Mouse (Mus musculus): ENCODE results near the gene Clps.
"Not testable (repeated sequence)": the region's sequence is repeated elsewhere in the genome, so short reads cannot be mapped to it uniquely, and the experiment has no call there.

Clps gene

DNA sequence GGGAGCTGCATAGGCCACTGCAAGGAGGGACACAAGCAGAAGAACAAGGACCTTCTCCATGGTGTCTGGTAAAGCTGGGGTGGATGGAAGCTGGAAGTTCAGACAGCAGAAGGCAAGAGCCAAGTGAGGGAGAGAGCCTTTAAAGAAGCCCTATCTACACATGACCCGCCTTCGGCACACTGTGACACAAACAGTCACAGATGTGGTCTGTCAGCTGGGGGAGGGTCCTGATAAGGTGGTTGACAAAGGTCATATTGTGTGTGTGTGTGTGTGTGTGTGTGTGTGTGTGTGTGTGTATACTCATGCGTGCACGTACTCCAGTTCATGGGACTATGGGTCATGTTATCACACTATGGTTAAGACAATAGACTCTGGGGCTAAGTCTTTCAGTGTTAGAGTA is at the start of gene Clps:
Gene Clps (minus strand): TSS at position 169 of the 400 bp plus-strand sequence.
- DNase-seq (ENCODE audit: extremely low spot score, low spot score) = no peak

GRCm38 (mm10) chr17:28609543-28609942 is 49.0 kb upstream of the Clps start:
- no peak for DNase-seq (ENCODE audit: extremely low spot score, low spot score)

DNA sequence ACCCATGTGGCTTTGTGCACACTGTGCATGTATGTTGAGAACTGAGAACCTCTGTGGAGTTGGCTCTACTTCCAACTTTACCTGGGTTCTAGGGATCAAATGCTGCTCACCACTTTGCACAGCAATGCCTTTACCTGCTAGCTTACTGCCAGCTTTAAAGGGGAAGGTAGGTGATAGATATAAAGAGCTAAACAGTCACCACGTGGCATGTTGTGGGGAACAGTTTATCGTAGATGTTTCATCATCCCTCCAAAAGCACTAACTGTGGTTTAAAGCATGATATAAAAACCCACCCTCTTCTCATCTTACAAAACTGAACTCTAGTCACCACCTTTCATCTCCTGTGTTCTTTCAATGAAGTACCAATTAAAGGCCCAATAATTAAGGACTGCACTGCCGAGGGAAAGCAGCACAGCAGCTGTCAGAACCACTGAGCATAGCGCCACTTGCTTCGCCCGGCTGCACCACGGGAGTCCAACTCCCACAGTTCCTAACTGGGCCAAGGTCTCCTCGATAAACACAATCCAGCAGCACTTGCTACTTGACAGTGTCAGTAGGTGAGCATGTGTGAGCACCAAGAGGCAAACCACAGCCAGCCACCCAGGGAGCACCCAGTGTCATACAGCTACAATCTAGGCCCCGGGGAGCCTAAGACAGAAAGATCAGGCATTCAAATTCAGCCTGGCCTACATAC is 41.1 kb upstream of the Clps start:
- DNase-seq (ENCODE audit: extremely low spot score, low spot score) = no peak

DNA sequence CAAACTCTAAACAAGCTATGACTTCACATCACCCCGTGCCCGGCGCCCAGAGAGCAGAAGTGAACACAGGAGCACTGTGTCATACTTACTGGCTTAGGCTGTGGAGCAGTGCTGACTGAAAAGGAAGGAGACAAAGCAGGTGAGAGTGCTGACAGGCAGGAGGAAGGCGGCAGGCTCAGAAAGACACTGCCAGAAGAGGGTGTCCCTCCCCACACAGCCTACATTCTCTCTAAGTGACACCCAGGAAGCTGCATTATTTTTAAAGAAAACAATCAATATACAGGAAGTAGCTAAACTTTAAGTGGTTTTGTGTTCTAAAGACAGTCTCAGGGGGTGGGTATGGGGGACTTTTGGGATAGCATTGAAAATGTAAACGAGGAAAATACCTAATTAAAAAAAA is 40.2 kb upstream of the Clps start:
- no peak for DNase-seq (ENCODE audit: extremely low spot score, low spot score)

DNA sequence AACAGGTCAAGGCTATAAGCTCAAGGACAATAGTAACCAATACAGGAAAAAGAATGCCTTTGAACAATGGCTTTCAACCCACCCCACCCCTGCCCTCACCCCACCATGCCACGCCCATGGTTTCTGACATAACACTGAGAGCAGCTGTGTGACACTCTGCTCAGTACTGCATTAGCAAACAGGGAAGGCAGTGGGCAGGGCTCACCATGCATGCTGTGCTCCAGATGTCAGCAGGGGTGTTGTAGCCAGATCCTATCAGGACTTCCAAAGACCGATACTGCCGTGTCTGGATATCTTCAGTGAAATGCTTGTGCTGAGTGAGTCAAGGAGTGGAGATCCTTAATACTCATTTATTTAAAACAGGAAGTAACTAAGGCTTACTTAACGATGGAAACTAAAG is 33.4 kb upstream of the Clps start:
- no peak for DNase-seq (ENCODE audit: extremely low spot score, low spot score)

DNA sequence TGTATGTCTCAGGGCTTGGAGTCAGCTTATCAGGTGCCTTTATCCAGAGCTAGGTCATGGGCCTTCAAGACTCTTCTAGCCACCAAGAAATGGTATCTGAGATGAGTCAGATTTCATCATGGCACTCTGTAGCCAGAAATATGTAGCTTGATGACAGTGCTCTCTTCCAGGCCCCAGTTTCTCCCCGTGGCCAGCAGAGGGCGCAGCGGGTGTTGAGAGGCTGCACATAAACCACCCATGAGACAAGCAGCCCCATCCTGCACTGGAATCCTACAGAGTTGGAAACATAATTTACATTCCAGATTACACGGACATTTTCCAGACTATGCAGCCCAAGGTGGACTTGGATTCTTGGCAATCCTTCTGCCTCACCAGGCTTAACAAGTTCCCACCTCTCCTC is 32.4 kb upstream of the Clps start:
- peak; percentile 78 for DNase-seq (ENCODE audit: extremely low spot score, low spot score)

DNA sequence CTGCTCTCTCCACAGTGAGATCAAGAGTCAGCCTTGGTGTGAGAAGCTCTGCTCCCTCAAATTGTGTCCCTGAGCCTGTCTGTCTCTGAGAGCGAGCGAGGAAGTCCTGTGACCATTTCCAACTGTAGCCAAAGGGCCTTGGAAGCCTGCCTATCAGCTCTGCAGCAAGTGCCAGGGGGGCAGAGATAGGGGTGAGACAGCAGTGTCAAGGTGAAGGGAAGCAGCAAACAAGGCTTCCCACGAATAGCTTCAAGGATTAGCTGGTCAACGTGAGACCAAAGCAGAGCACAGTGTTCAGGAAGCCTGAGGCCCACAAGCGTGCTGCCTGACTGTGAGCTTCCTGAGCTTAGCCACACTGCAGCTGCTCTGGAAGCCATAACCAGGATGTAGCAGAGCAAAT is 30.9 kb upstream of the Clps start:
- DNase-seq (ENCODE audit: extremely low spot score, low spot score) = no peak

- no peak for DNase-seq (ENCODE audit: extremely low spot score, low spot score)
Measured at GRCm38 (mm10) chr17:28590596-28590995, 30.0 kb upstream of the Clps start.

DNA sequence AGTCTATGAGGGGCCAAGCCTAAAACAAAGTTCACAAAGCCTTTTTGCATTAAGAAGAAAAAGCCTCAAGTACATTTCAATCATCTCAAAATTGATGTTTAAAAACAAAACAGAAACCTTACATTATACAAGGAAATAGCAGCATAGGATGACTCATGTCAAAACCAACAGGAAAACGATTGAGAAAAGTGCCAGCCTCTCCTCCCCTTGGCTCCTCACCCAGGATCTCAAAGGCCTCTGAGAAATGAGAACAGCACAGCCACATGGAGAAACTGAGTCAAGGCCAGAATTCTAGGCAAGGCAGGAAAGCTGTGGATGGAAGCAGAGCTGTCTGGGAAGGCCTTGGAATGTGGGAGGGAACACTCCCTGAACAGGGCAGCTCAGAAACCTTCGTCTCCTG is 28.0 kb upstream of the Clps start:
- no peak for DNase-seq (ENCODE audit: extremely low spot score, low spot score)

- DNase-seq (ENCODE audit: extremely low spot score, low spot score) = no peak
Measured at GRCm38 (mm10) chr17:28586509-28586908, 25.9 kb upstream of the Clps start.

DNA sequence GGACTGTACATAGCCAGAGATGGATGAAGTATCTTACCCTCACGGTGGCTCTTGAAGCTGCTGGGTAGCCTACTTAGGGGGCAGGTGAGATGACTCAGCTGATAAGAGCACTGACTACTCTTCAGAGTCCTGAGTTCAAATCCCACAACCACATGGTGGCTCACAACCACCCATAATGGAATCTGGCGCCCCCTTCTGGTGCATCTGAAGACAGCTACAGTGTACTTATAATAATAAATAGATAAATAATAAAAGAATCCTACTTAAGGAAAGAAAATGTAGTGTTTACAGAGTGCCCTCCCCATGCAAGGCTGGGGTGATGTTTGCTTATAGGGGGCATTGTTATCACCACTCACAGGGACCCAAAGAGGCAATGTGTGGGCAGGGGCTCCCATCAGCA is 20.5 kb upstream of the Clps start:
- no peak for DNase-seq (ENCODE audit: extremely low spot score, low spot score)

DNA sequence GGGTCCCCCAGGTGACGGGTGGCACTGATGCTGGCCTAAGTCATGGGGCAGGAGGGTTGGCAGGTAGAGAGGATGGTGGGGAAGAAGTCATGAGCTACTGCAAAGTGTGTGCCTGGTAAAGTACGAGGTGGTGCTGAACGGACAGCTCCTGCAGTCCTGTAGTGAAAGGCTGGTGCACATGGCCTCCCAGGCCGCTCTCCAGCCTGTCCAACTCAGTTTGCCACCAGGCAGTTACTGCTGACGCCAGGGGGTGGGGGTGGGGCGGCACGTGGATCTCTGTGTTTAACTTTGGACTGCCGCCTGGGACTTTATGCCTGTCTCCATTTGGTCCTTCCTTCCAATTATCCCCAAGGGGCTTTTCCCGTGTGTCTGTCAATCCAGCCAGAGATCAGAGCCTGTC is 19.8 kb upstream of the Clps start:
- DNase-seq (ENCODE audit: extremely low spot score, low spot score) = peak; percentile 79

DNA sequence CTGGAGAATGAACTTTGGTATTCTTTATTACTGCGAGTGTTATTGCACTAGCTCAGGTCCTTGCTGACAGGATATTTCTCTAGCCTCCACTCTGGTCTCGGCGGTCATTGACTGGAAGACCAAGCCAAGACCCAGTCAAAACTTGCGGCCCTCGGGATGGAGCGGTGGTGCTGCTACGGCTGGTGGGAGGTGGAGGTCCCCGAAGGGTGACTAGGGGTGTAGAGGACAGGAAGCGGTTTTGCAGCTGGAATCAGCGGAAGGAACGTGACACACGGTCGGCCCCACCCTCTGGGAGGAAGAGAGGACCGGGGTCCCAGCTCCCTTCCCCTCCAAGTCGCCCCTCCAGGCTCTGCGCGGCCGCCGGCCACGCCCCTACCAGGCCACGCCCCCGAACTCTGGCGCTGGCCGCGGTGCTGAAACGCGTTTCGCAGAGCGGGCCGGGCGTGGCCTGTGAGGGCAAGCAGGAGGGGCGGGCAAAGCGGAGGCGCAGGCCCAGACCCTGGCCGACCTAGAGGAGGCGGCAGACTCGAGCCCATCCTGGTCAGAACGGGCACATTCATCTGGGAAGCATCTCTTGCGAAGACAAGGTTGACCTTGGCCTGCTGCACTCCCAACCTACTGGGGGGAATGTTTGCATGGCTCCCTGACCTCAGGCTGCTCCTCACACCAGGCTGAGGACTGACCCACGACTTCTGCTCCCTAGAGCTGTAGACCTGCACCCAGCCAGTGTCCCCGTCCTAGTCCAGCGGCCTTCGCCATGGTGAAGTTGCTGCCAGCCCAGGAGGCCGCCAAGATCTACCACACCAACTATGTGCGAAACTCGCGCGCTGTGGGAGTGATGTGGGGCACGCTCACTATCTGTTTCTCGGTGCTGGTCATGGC is 14.9 kb upstream of the Clps start, which contains the start of gene Lhfpl5:
Gene Lhfpl5 (plus strand): TSS at position 398 of the 882 bp plus-strand sequence.
- DNase-seq (ENCODE audit: extremely low spot score, low spot score) = peak; percentile 87

GRCm38 (mm10) chr17:28572941-28573340 is 12.4 kb upstream of the Clps start:
- no peak for DNase-seq (ENCODE audit: extremely low spot score, low spot score)

- DNase-seq (ENCODE audit: extremely low spot score, low spot score) = no peak
Measured at GRCm38 (mm10) chr17:28572521-28572920, 12.0 kb upstream of the Clps start.

- no peak for DNase-seq (ENCODE audit: extremely low spot score, low spot score)
Measured at GRCm38 (mm10) chr17:28571868-28572267, 11.3 kb upstream of the Clps start.

- DNase-seq (ENCODE audit: extremely low spot score, low spot score) = no peak
Measured at GRCm38 (mm10) chr17:28567541-28567940, 7.0 kb upstream of the Clps start.

- DNase-seq (ENCODE audit: extremely low spot score, low spot score) = no peak
Measured at GRCm38 (mm10) chr17:28565181-28565580, 4.6 kb upstream of the Clps start.

DNA sequence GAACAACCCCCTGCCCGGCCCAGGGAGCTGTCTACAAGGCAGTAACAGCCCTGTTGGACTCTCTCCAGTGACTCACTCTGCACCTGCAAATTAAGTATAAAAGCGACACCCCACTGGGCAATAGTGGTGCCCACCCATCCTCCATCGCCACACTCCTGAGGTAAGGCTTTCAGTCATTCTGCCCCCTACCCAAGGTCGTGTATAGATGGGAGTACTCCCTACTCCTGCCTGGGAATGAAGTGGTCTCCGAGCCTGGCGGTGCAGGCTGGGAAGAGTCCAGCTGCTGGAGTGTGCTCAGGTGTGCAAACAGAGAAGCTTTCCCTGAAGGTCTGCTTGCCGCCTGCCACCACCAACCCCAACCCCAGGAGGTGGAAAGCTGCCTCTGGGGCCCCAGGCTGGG is 1.0 kb upstream of the Clps start:
- no peak for DNase-seq (ENCODE audit: extremely low spot score, low spot score)

DNA sequence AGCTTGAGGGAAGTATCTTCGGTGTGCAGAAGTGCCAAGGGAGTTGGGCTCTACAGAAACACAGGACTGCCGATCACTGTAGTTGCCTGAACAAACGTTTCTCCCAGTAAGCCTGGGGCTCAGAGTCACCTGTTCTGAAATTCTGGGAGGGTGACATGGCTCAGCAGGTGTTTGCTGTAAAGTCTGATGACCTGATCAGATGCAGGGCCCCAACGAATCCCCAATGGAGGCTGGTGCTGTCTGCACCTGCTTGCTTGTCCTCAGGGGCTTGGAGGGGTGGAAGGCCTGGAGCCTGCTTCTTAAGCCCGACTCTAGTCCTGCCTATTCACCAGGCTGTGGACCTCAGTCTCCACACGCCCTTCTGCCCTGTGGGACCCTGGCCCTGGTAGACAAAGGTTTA is 2.8 kb downstream of the Clps start:
- DNase-seq (ENCODE audit: extremely low spot score, low spot score) = no peak

GRCm38 (mm10) chr17:28556635-28557396 is 3.8 kb downstream of the Clps start:
- DNase-seq (ENCODE audit: extremely low spot score, low spot score) = peak; percentile 26

GRCm38 (mm10) chr17:28554021-28554420 is 6.5 kb downstream of the Clps start:
- not testable (repeated sequence) for DNase-seq (ENCODE audit: extremely low spot score, low spot score)
